Mouse (Mus musculus) liver, postnatal 0 days (tissue): ENCODE results near the gene Acp2. TPM values are rescaled to one million over a fixed set of nuclear protein-coding genes. Genes with fewer than 3 reads are reported as not detected.

ENCODE experiments used
- ATAC-seq: fragments of 200-750 bp; cut with Nextera tagmentation; 2 replicates; pipeline ENCODE4 v1.8.0; 2017; ENCODE audit warnings: mild to moderate bottlenecking, moderate library complexity
- DNase-seq: peaks from one replicate; pipeline ENCODE4 v3.0.0-alpha.2; 2016
- H3K27ac ChIP-seq: fragments of 300-500 bp; sonication (generic); 2 replicates; pipeline ENCODE4 v1.5.1; 2014; ENCODE audit warnings: antibody characterized with exemption, moderate library complexity, mild to moderate bottlenecking, low read depth
- H3K27me3 ChIP-seq: fragments of 300-500 bp; sonication (generic); 2 replicates; pipeline ENCODE4 v1.6.1; 2014; ENCODE audit warnings: low read length, control low read depth, mixed read lengths; ENCODE audit not compliant: insufficient read depth
- H3K36me3 ChIP-seq: fragments of 300-500 bp; sonication (generic); replicated peaks from 2 replicates; pipeline ENCODE4 v1.6.1; 2014; ENCODE audit warnings: mild to moderate bottlenecking, control low read depth, low read length, moderate library complexity, mixed read lengths; ENCODE audit not compliant: insufficient read depth
- H3K4me1 ChIP-seq: fragments of 300-500 bp; sonication (generic); 2 replicates; pipeline ENCODE4 v1.6.1; 2014; ENCODE audit warnings: antibody characterized with exemption, mild to moderate bottlenecking, control low read depth; ENCODE audit not compliant: insufficient read depth
- H3K4me2 ChIP-seq: fragments of 300-500 bp; sonication (generic); 2 replicates; pipeline ENCODE4 v1.6.1; 2014; ENCODE audit warnings: low read depth, mild to moderate bottlenecking, low read length, moderate library complexity, mixed read lengths
- H3K4me3 ChIP-seq: fragments of 300-500 bp; sonication (generic); 2 replicates; pipeline ENCODE4 v1.5.1; 2014; ENCODE audit warnings: low read depth, low read length
- H3K9ac ChIP-seq: fragments of 300-500 bp; sonication (generic); replicated peaks from 2 replicates; pipeline ENCODE4 v1.6.1; 2014; ENCODE audit warnings: mild to moderate bottlenecking, moderate library complexity
- H3K9me3 ChIP-seq: fragments of 300-500 bp; sonication (generic); 2 replicates; pipeline ENCODE4 v1.6.1; 2016; ENCODE audit warnings: mild to moderate bottlenecking, control low read depth, low read length, mixed read lengths
- CTCF ChIP-seq: sonication (generic); IDR thresholded peaks from 2 replicates; pipeline ENCODE4 v1.5.1; 2016; ENCODE audit warnings: antibody characterized with exemption, low read depth
- EP300 ChIP-seq: IDR thresholded peaks from 2 replicates; pipeline ENCODE4 v1.6.1; 2016; ENCODE audit warnings: antibody characterized with exemption, low read depth, mild to moderate bottlenecking
- WGBS: fragments of 180-500 bp; shearing (Covaris S2); extraction: QIAGEN DNeasy Blood & Tissue Kit; methylation state at CpG from one replicate; pipeline ENCODE4 v1.1.7; 2014; ENCODE audit not compliant: insufficient replicate concordance; 5-methylcytosine and 5-hydroxymethylcytosine counted together
- polyA plus RNA-seq: library from polyadenylated mRNA; unstranded; fragments of >200 nt; fragmentation: Nextera tagmentation; extraction: Ambion mirVana; gene quantifications from 2 replicates; pipeline ENCODE4 v1.2.1, GENCODE M21; 2015

Gene Acp2
- polyA plus RNA-seq, 1 experiment from 2014 or later, result 14.1 TPM

- H3K4me3 ChIP-seq, result no peak overlapping the region
- no peaks in the 10 kb centered on the region for H3K4me1 ChIP-seq
- DNase-seq, result no peak
- no peaks in the 10 kb centered on the region for H3K27me3 ChIP-seq
- H3K9me3 ChIP-seq, result no peaks in the 10 kb centered on the region
- H3K36me3 ChIP-seq, result peaks cover 34% of the 10 kb centered on the region
- H3K27ac ChIP-seq, result no peak overlapping the region
- no peak for ATAC-seq
- no peak overlapping the region for H3K4me2 ChIP-seq
- H3K9ac ChIP-seq, result no peak overlapping the region
- TF ChIP-seq EP300, result no peak
- no peak for TF ChIP-seq CTCF
- 71% methylated on average over 5 of the region's 5 CpGs for WGBS
Observed at GRCm38 (mm10) chr2:91163532-91163931, 39.2 kb upstream of the Acp2 start.

GRCm38 (mm10) chr2:91164991-91165390 is 37.7 kb upstream of the Acp2 start:
- no peak overlapping the region for H3K27ac ChIP-seq
- H3K4me3 ChIP-seq, result no peak overlapping the region
- H3K9me3 ChIP-seq, result no peaks in the 10 kb centered on the region
- DNase-seq, result no peak
- 51% methylated on average over 6 of the region's 6 CpGs for WGBS
- peaks cover 34% of the 10 kb centered on the region for H3K36me3 ChIP-seq
- no peaks in the 10 kb centered on the region for H3K27me3 ChIP-seq
- ATAC-seq, result peak; percentile 40; the same call in 1 of the 2 replicates
- no peaks in the 10 kb centered on the region for H3K4me1 ChIP-seq
- H3K9ac ChIP-seq, result no peak overlapping the region
- H3K4me2 ChIP-seq, result no peak overlapping the region
- TF ChIP-seq EP300, result no peak
- no peak for TF ChIP-seq CTCF

- no peaks in the 10 kb centered on the region for H3K9me3 ChIP-seq
- no peak overlapping the region for H3K4me2 ChIP-seq
- no peak overlapping the region for H3K9ac ChIP-seq
- no peak overlapping the region for H3K4me3 ChIP-seq
- 81% methylated on average over 4 of the region's 4 CpGs for WGBS
- TF ChIP-seq CTCF (no peak), EP300 (no peak)
- H3K27ac ChIP-seq, result no peak overlapping the region
- no peak for ATAC-seq
- peaks cover 36% of the 10 kb centered on the region for H3K36me3 ChIP-seq
- H3K4me1 ChIP-seq, result no peaks in the 10 kb centered on the region
- no peaks in the 10 kb centered on the region for H3K27me3 ChIP-seq
- no peak for DNase-seq
Observed at GRCm38 (mm10) chr2:91167629-91168028, 35.1 kb upstream of the Acp2 start.

- H3K9ac ChIP-seq, result no peak overlapping the region
- H3K27ac ChIP-seq, result no peak overlapping the region
- DNase-seq (no peak), ATAC-seq (no peak)
- no peaks in the 10 kb centered on the region for H3K4me1 ChIP-seq
- H3K4me2 ChIP-seq, result no peak overlapping the region
- H3K9me3 ChIP-seq, result no peaks in the 10 kb centered on the region
- H3K4me3 ChIP-seq, result no peak overlapping the region
- TF ChIP-seq EP300, result no peak
- no peak for TF ChIP-seq CTCF
- 88% methylated on average over 25 of the region's 25 CpGs for WGBS
- H3K27me3 ChIP-seq, result no peaks in the 10 kb centered on the region
- peaks cover 27% of the 10 kb centered on the region for H3K36me3 ChIP-seq
Observed at GRCm38 (mm10) chr2:91169587-91170322, 32.9 kb upstream of the Acp2 start.

- 74% methylated on average over 4 of the region's 4 CpGs for WGBS
- TF ChIP-seq EP300 (no peak), CTCF (no peak)
- Histone ChIP-seq H3K27ac (no peak overlapping the region), H3K9ac (no peak overlapping the region), H3K4me3 (no peak overlapping the region), H3K4me2 (no peak overlapping the region), H3K36me3 (peaks cover 30% of the 10 kb centered on the region), H3K27me3 (no peaks in the 10 kb centered on the region), H3K4me1 (no peaks in the 10 kb centered on the region), H3K9me3 (no peaks in the 10 kb centered on the region)
- DNase-seq (no peak), ATAC-seq (no peak)
Observed at GRCm38 (mm10) chr2:91175490-91175889, 27.2 kb upstream of the Acp2 start.

- DNase-seq (no peak), ATAC-seq (no peak)
- Histone ChIP-seq H3K27me3 (no peaks in the 10 kb centered on the region), H3K4me3 (no peak overlapping the region), H3K9me3 (no peaks in the 10 kb centered on the region), H3K4me1 (no peaks in the 10 kb centered on the region), H3K9ac (no peak overlapping the region), H3K27ac (no peak overlapping the region), H3K4me2 (no peak overlapping the region), H3K36me3 (peaks cover 28% of the 10 kb centered on the region)
- WGBS, result 75% methylated on average over 6 of the region's 6 CpGs
- TF ChIP-seq CTCF, result no peak
- TF ChIP-seq EP300, result no peak
Observed at GRCm38 (mm10) chr2:91176234-91176633, 26.5 kb upstream of the Acp2 start.
